8 mouse cellular contexts compared by ENCODE assay signal in genomic region chr15:99125711-99126080, GRCm38 (mm10). TPM values are rescaled to one million over a fixed set of nuclear protein-coding genes. Genes with fewer than 3 reads are reported as not detected.
DNase-seq lines count a peak whose midpoint lies in the region; ATAC-seq and TF ChIP-seq lines count a peak whose summit lies in the region.

Spats2 (plus strand) TSS chr15:99125916.

- peak within 1 kb of the TSS; percentile 80 for H3K4me2 ChIP-seq in limb, embryonic 15.5 days

- no peaks in the 10 kb centered on the region for H3K9me3 ChIP-seq in limb, embryonic 15.5 days

- WGBS in liver, adult 2 months = 1% methylated on average over 12 of the region's 12 CpGs
- 1% methylated on average over 12 of the region's 12 CpGs for WGBS in limb, embryonic 15.5 days

- H3K4me1 ChIP-seq in liver, adult 2 months (ENCODE audit: control insufficient read depth, insufficient read depth, low read length) = peaks cover 3% of the 10 kb centered on the region; the same call in 1 of the 2 replicates
- peaks cover 28% of the 10 kb centered on the region for H3K4me1 ChIP-seq in bone marrow macrophage, adult 2 months (ENCODE audit: control insufficient read depth, insufficient read depth, low read length)
- H3K4me1 ChIP-seq in limb, embryonic 15.5 days = peaks cover 27% of the 10 kb centered on the region

- peak within 1 kb of the TSS; percentile 69 for H3K27ac ChIP-seq in liver, adult 2 months (replicated peaks; ENCODE audit: insufficient read depth, low read depth, low read length)
- peak within 1 kb of the TSS; percentile 75 for H3K27ac ChIP-seq in bone marrow macrophage, adult 2 months (ENCODE audit: insufficient read depth, low read depth, low read length)
- peak within 1 kb of the TSS; percentile 95 for H3K27ac ChIP-seq in limb, embryonic 15.5 days

- H3K9ac ChIP-seq in liver, adult 2 months (ENCODE audit: low read depth, low read length) = peak within 1 kb of the TSS; percentile 83
- peak within 1 kb of the TSS; percentile 85 for H3K9ac ChIP-seq in limb, embryonic 15.5 days

- intact Hi-C loops in heart, postnatal 14 days (cut with DNase I) = no loop called here

- DNase-seq in liver, adult 2 months (ENCODE audit: extremely low read depth, low read depth, low spot score) = no peak
- no peak for DNase-seq in liver
- no peak for DNase-seq in heart, postnatal 14 days
- no peak for DNase-seq in thymus, postnatal 25 days
- DNase-seq in right cerebral cortex, postnatal 14 days = no peak
- DNase-seq in embryo, embryonic 11 days = no peak

- H3K79me2 ChIP-seq in liver, adult 2 months (ENCODE audit: control insufficient read depth, insufficient read depth, low read length) = no peaks in the 10 kb centered on the region

- ATAC-seq in limb, embryonic 15.5 days (ENCODE audit: insufficient number of reproducible peaks, low FRiP score, low TSS enrichment, low read depth) = no peak

- no peaks in the 10 kb centered on the region for H3K36me3 ChIP-seq in liver, adult 2 months (ENCODE audit: control insufficient read depth, insufficient read depth, low read length)
- no peaks in the 10 kb centered on the region for H3K36me3 ChIP-seq in limb, embryonic 15.5 days

- H3K4me3 ChIP-seq in liver, adult 2 months (ENCODE audit: insufficient read depth, low read depth, low read length) = peak within 1 kb of the TSS; percentile 62
- H3K4me3 ChIP-seq in bone marrow macrophage, adult 2 months (ENCODE audit: insufficient read depth, low read length) = peak within 1 kb of the TSS; percentile 91
- peak within 1 kb of the TSS; percentile 84 for H3K4me3 ChIP-seq in limb, embryonic 15.5 days

- TF ChIP-seq POLR2A in liver, adult 2 months (IDR thresholded peaks at IDR 0.05; ENCODE audit: extremely low read depth, insufficient read depth, low read length) = no peak
- TF ChIP-seq POLR2A in bone marrow macrophage, adult 2 months (IDR thresholded peaks at IDR 0.05; ENCODE audit: borderline replicate concordance, low read depth, low read length) = no peak

- TF ChIP-seq CTCF in liver, adult 2 months (IDR thresholded peaks at IDR 0.05; ENCODE audit: low read depth, low read length) = no peak
- TF ChIP-seq CTCF in bone marrow macrophage, adult 2 months (IDR thresholded peaks at IDR 0.05; ENCODE audit: low read depth, low read length) = no peak

- no peaks in the 10 kb centered on the region for H3K27me3 ChIP-seq in liver, adult 2 months (ENCODE audit: control insufficient read depth, insufficient read depth, low read length)
- no peaks in the 10 kb centered on the region; the same call in 1 of the 2 replicates for H3K27me3 ChIP-seq in limb, embryonic 15.5 days

RNA-seq across cellular contexts. Expression of gene Spats2, which starts in this region (rescaled TPM):
- 2.7 and 3.2 TPM in 2 replicates for total RNA-seq in liver, adult 2 months (2014; rRNA removed)
- 2.5 and 2.9 TPM in 2 replicates for polyA plus RNA-seq in liver, adult 2 months (2012; rRNA removed)
- polyA plus RNA-seq in bone marrow macrophage, adult 2 months (2012; ENCODE audit: insufficient read depth, insufficient read length, missing spikeins) = 5.9 and 7.3 TPM in 2 replicates
- total RNA-seq in heart, postnatal 14 days (2021) = 10 to 100 TPM; 11.4 to 12.3 TPM
- 28.7 and 33.1 TPM in 2 replicates for polyA plus RNA-seq in limb, embryonic 15.5 days (2015; fragmentation: Nextera tagmentation; extraction: Ambion mirVana)
